Mouse (Mus musculus) erythroblast, embryonic 14.5 days (primary cell): ENCODE measurements around the gene Lce3c. TPM values are rescaled to one million over a fixed set of nuclear protein-coding genes. Genes with fewer than 3 reads are reported as not detected.

Experiments used
- H3K27me3 ChIP-seq: 2 replicates; pipeline ENCODE4 v1.6.1; 2012; ENCODE audit warnings: inconsistent platforms; ENCODE audit not compliant: control insufficient read depth
- H3K36me3 ChIP-seq: 2 replicates; pipeline ENCODE4 v1.6.1; 2012; ENCODE audit warnings: mild to moderate bottlenecking, inconsistent platforms; ENCODE audit not compliant: control insufficient read depth
- H3K4me1 ChIP-seq: 2 replicates; pipeline ENCODE4 v1.6.1; 2012; ENCODE audit warnings: inconsistent platforms; ENCODE audit not compliant: control insufficient read depth
- H3K4me3 ChIP-seq: replicated peaks from 2 replicates; pipeline ENCODE3; 2012; ENCODE audit warnings: moderate library complexity, mild to moderate bottlenecking, inconsistent platforms
- H3K9me3 ChIP-seq: 2 replicates; pipeline ENCODE4 v1.6.1; 2012; ENCODE audit warnings: low read length, inconsistent platforms, mixed read lengths; ENCODE audit not compliant: control insufficient read depth
- GATA1 ChIP-seq: IDR thresholded peaks from 2 replicates; pipeline ENCODE4 v1.6.1; 2012; ENCODE audit warnings: low read length, inconsistent platforms, mixed read lengths
- TAL1 ChIP-seq: IDR thresholded peaks from 3 replicates; pipeline ENCODE4 v1.6.1; 2012; ENCODE audit warnings: low read length, inconsistent platforms, mixed read lengths
- polyA plus RNA-seq: library from polyadenylated mRNA; stranded (reverse); fragments of >175 nt; gene quantifications from 2 replicates; pipeline ENCODE4 v1.2.3, GENCODE M21; 2012

The Lce3c gene
- polyA plus RNA-seq, 1 experiment, result not detected

GRCm38 (mm10) chr3:92966761-92967160 lies 22.5 kb downstream of the Lce3c start, which contains the start of gene Lce3e:
Gene Lce3e (plus strand): TSS chr3:92967061.
- Histone ChIP-seq H3K36me3 (no peaks in the 10 kb centered on the region), H3K27me3 (no peaks in the 10 kb centered on the region)

DNA sequence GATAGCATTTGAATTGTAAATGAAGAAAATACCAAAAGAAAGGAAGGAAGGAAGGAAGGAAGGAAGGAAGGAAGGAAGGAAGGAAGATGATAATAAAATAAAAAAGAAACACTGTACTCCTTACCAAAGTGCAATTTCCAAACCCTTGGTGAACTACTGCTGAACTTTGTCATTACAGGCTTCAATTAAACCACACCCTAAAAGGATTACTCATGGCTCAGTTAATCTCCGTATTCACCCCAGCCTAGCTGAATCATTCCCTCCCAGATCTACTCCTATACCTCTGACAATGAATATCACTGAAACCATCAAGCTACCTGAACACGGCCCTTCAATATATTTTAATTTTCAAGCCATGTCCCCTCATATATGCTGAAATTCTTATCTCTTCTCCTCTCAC lies 34.2 kb downstream of the Lce3c start:
- Histone ChIP-seq H3K9me3 (no peaks in the 10 kb centered on the region), H3K4me1 (no peaks in the 10 kb centered on the region)

More at GRCm38 (mm10) chr3:92966761-92967160, 22.5 kb downstream of the Lce3c start, which contains the start of gene Lce3e:
- Histone ChIP-seq H3K4me1 (no peaks in the 10 kb centered on the region), H3K4me3 (no peak within 1 kb of the TSS), H3K9me3 (no peaks in the 10 kb centered on the region)
- TF ChIP-seq GATA1 (no peak), TAL1 (no peak)

GRCm38 (mm10) chr3:92991926-92992325 lies 47.6 kb downstream of the Lce3c start, which contains the start of gene Lce3f:
Gene Lce3f (plus strand): TSS chr3:92992226.
- no peak within 1 kb of the TSS for H3K4me3 ChIP-seq
- H3K27me3 ChIP-seq, result no peaks in the 10 kb centered on the region
- no peaks in the 10 kb centered on the region for H3K9me3 ChIP-seq
- no peaks in the 10 kb centered on the region for H3K36me3 ChIP-seq
- H3K4me1 ChIP-seq, result no peaks in the 10 kb centered on the region
- TF ChIP-seq GATA1 (no peak), TAL1 (no peak)

More for the DNA sequence above, 34.2 kb downstream of the Lce3c start:
- TF ChIP-seq GATA1 (no peak), TAL1 (no peak)
- Histone ChIP-seq H3K27me3 (no peaks in the 10 kb centered on the region), H3K4me3 (no peak overlapping the region), H3K36me3 (no peaks in the 10 kb centered on the region)

Other genes with a start within 250 kb of the Lce3c start
- not detected in 2 replicates for gene Lce1e, start 235.4 kb upstream of the Lce3c start, polyA plus RNA-seq
- not detected in 2 replicates for gene Lce1f, start 224.1 kb upstream of the Lce3c start, polyA plus RNA-seq
- gene Gm38119, start 205.4 kb upstream of the Lce3c start, polyA plus RNA-seq, result not detected in 2 replicates
- gene Lce1g, start 192.1 kb upstream of the Lce3c start, polyA plus RNA-seq, result not detected in 2 replicates
- gene Lce1h, start 179.4 kb upstream of the Lce3c start, polyA plus RNA-seq, result not detected in 2 replicates
- gene Lce1i, start 165.6 kb upstream of the Lce3c start, polyA plus RNA-seq, result not detected in 2 replicates
- gene Lce1j, start 154.0 kb upstream of the Lce3c start, polyA plus RNA-seq, result not detected in 2 replicates
- gene Lce1k, start 136.6 kb upstream of the Lce3c start, polyA plus RNA-seq, result not detected in 2 replicates
- not detected in 2 replicates for gene Kprp, start 117.2 kb upstream of the Lce3c start, polyA plus RNA-seq
- not detected in 2 replicates for gene Lce1l, start 93.2 kb upstream of the Lce3c start, polyA plus RNA-seq
- gene 2310050C09Rik, start 74.3 kb upstream of the Lce3c start, polyA plus RNA-seq, result not detected in 2 replicates
- gene Lce3a, start 18.3 kb upstream of the Lce3c start, polyA plus RNA-seq, result not detected in 2 replicates
- gene Lce3b, start 11.5 kb upstream of the Lce3c start, polyA plus RNA-seq, result not detected in 2 replicates
- gene Lce3d, start 12.9 kb downstream of the Lce3c start, polyA plus RNA-seq, result not detected in 2 replicates
- not detected in 2 replicates for gene Lce3e, start 22.6 kb downstream of the Lce3c start, polyA plus RNA-seq
- not detected in 2 replicates for gene Lce3f, start 47.7 kb downstream of the Lce3c start, polyA plus RNA-seq
- not detected in 2 replicates for gene Crct1, start 71.2 kb downstream of the Lce3c start, polyA plus RNA-seq
- not detected in 2 replicates for gene Lce1m, start 74.6 kb downstream of the Lce3c start, polyA plus RNA-seq
- not detected in 2 replicates for gene Gm4858, start 124.3 kb downstream of the Lce3c start, polyA plus RNA-seq
- not detected in 2 replicates for gene Crnn, start 200.3 kb downstream of the Lce3c start, polyA plus RNA-seq